Comparison of ENCODE assay signal across 17 mouse cellular contexts in the genomic region with DNA sequence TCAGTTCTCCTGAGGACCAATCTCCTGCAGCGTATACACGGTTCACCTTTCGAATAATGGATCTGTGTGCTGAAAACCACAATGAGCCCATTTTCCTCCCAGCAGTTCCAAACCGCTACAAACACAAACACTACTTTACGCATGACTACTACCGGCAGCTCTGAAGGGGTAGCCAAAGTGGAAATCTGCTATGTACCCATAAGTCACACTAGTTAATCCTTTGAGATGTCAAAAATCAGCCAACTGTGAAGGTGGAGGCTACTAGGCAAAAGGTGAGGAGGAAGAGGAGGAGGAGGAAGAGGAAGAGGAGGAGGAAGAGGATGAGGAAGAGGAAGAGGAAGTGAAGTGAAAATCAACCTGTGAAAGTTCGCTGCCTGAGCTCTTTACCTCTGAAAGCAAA. TPM values are rescaled to one million over a fixed set of nuclear protein-coding genes. Genes with fewer than 3 reads are reported as not detected.
DNase-seq lines count a peak whose midpoint lies in the region; ATAC-seq and TF ChIP-seq lines count a peak whose summit lies in the region.
"Had no signal": no experiment of that assay in that cellular context is flagged by ENCODE, and none has a peak within 500 bp of the region (broad histone marks: within the 10 kb centered on the region; RNA-seq: fewer than 3 reads in every experiment).

No protein-coding gene starts in this region.

- no peak for ATAC-seq in kidney, embryonic 16.5 days (ENCODE audit: low FRiP score, low TSS enrichment)
- no peak for ATAC-seq in liver, embryonic 14.5 days (ENCODE audit: insufficient read depth)

- H3K27me3 ChIP-seq in kidney, embryonic 16.5 days (ENCODE audit: insufficient read depth, low read length): no peaks in the 10 kb centered on the region
- peaks cover 4% of the 10 kb centered on the region for H3K27me3 ChIP-seq in CH12.LX (replicated peaks)
- H3K27me3 ChIP-seq in liver, embryonic 14.5 days (ENCODE audit: control insufficient read depth, insufficient read depth, low read length): no peaks in the 10 kb centered on the region
- H3K27me3 ChIP-seq: hindbrain, embryonic 12.5 days; lung, embryonic 15.5 days had no signal

- no peak for TF ChIP-seq CTCF in gastrocnemius, adult 2 months (IDR thresholded peaks at IDR 0.05)
- no peak for TF ChIP-seq CTCF in CH12.LX (conservative IDR thresholded peaks at IDR 0.05 in 1 of 2, IDR thresholded peaks at IDR 0.05 in 1 of 2; ENCODE audit: low read depth in 2 of 2, low read length in 2 of 2)
- no peak for TF ChIP-seq CTCF in liver, embryonic 14.5 days (IDR thresholded peaks at IDR 0.05; ENCODE audit: low read depth)

- in situ Hi-C loops in CH12.LX (cut with MboI; ENCODE audit: low pct_ligation_motif_present, low pct_unique_long_range_greater_than_20kb, low sequenced_read_pairs): no loop called here

- H3K4me2 ChIP-seq in kidney, embryonic 16.5 days (replicated peaks; ENCODE audit: low read depth, low read length): peak overlapping the region; percentile 79
- peak overlapping the region; percentile 46 for H3K4me2 ChIP-seq in CH12.LX (ENCODE audit: insufficient read depth, low read depth, poor library complexity, severe bottlenecking)
- H3K4me2 ChIP-seq in liver, embryonic 14.5 days (ENCODE audit: low read depth): peak overlapping the region; percentile 90

- no peak for DNase-seq in gastrocnemius, adult 2 months
- DNase-seq in gastrocnemius, postnatal 14 days: no peak
- no peak for DNase-seq in kidney, adult 11 months
- DNase-seq in CH12.LX (ENCODE audit: extremely low read depth): no peak
- DNase-seq in liver, embryonic 14.5 days (ENCODE audit: low read depth in 3 of 3, low spot score in 3 of 3): no peak
- no peak for DNase-seq in ovary, postnatal 14 days (ENCODE audit: low spot score)
- DNase-seq in retina, postnatal 1 day: no peak
- DNase-seq: cerebellum, adult 8-10 months had no signal

- peak overlapping the region; percentile 94 for H3K4me3 ChIP-seq in gastrocnemius, adult 2 months
- H3K4me3 ChIP-seq in kidney, embryonic 16.5 days (ENCODE audit: low read length): no peak overlapping the region
- H3K4me3 ChIP-seq in CH12.LX (replicated peaks in 1 of 3; ENCODE audit: low read depth in 2 of 3, low read length in 2 of 3, poor library complexity in 1 of 3): peak overlapping the region; percentile 16 to 88 (median 84)
- no peak overlapping the region for H3K4me3 ChIP-seq in liver, embryonic 14.5 days (ENCODE audit: insufficient read depth in 1 of 2, low read depth in 2 of 2, low read length in 2 of 2)

- no peak for TF ChIP-seq POLR2A in CH12.LX (IDR thresholded peaks at IDR 0.05; ENCODE audit: low read depth, low read length)

- intact Hi-C loops in gastrocnemius, adult 2 months (cut with DNase I): loop anchor here (5.0 kb wide), 1 partner anchor 55 kb away; a partner anchor contains a TSS
- intact Hi-C loops in gastrocnemius, postnatal 14 days (cut with DNase I; ENCODE audit: low total_unique reads): no loop called here

- dilution Hi-C loops in CH12.LX (cut with MboI; ENCODE audit: extremely low pct_ligation_motif_present, extremely low pct_unique_long_range_greater_than_20kb, low sequenced_read_pairs): no loop called here

- no peak overlapping the region for H3K27ac ChIP-seq in gastrocnemius, adult 2 months
- H3K27ac ChIP-seq in kidney, embryonic 16.5 days (ENCODE audit: low read length): no peak overlapping the region
- H3K27ac ChIP-seq in CH12.LX (ENCODE audit: insufficient read depth, low read depth): no peak overlapping the region
- H3K27ac ChIP-seq in liver, embryonic 14.5 days: no peak overlapping the region
- H3K27ac ChIP-seq: hindbrain, embryonic 12.5 days; lung, embryonic 15.5 days had no signal

- H3K36me3 ChIP-seq in kidney, embryonic 16.5 days (ENCODE audit: insufficient read depth, low read length): no peaks in the 10 kb centered on the region
- peaks cover 0 to 15% of the 10 kb centered on the region in 2 experiments for H3K36me3 ChIP-seq in CH12.LX (replicated peaks in 1 of 2; ENCODE audit: control insufficient read depth in 1 of 2, insufficient read depth in 1 of 2, low read length in 1 of 2)
- H3K36me3 ChIP-seq in liver, embryonic 14.5 days (replicated peaks; ENCODE audit: control insufficient read depth, insufficient read depth, low read depth): no peaks in the 10 kb centered on the region
- H3K36me3 ChIP-seq: hindbrain, embryonic 12.5 days; lung, embryonic 15.5 days had no signal

- no peak overlapping the region for H3K9ac ChIP-seq in kidney, embryonic 16.5 days (replicated peaks; ENCODE audit: low read length)
- no peak overlapping the region for H3K9ac ChIP-seq in CH12.LX (ENCODE audit: insufficient read depth, low read depth)
- no peak overlapping the region for H3K9ac ChIP-seq in liver, embryonic 14.5 days (replicated peaks)

- TF ChIP-seq EP300 in CH12.LX (IDR thresholded peaks at IDR 0.05; ENCODE audit: low read length): no peak
- TF ChIP-seq EP300 in liver, embryonic 14.5 days (IDR thresholded peaks at IDR 0.05; ENCODE audit: low read depth): no peak

- no peak for TF ChIP-seq RAD21 in CH12.LX (IDR thresholded peaks at IDR 0.05; ENCODE audit: low read depth, low read length)

- WGBS in kidney, embryonic 16.5 days: 56% methylated on average over 7 of the region's 7 CpGs
- 80% methylated on average over 7 of the region's 7 CpGs for WGBS in liver, embryonic 14.5 days (ENCODE audit: insufficient replicate concordance)

- peaks cover 38% of the 10 kb centered on the region for H3K4me1 ChIP-seq in kidney, embryonic 16.5 days (ENCODE audit: insufficient read depth, low read length)
- peaks cover 21 to 55% of the 10 kb centered on the region in 2 experiments for H3K4me1 ChIP-seq in CH12.LX (ENCODE audit: control insufficient read depth in 1 of 2, insufficient read depth in 2 of 2)
- peaks cover 11 to 23% of the 10 kb centered on the region in 2 experiments for H3K4me1 ChIP-seq in liver, embryonic 14.5 days (replicated peaks; ENCODE audit: control insufficient read depth in 2 of 2, insufficient read depth in 2 of 2, low read length in 1 of 2)

- no peaks in the 10 kb centered on the region; the same call in 1 of the 2 replicates for H3K79me2 ChIP-seq in CH12.LX (replicated peaks; ENCODE audit: control insufficient read depth, extremely low read depth, insufficient read depth, poor library complexity, severe bottlenecking)

- H3K9me3 ChIP-seq in kidney, embryonic 16.5 days (ENCODE audit: low read length): no peaks in the 10 kb centered on the region
- H3K9me3 ChIP-seq in CH12.LX (replicated peaks; ENCODE audit: low read length): no peaks in the 10 kb centered on the region
- H3K9me3 ChIP-seq in liver, embryonic 14.5 days (ENCODE audit: control insufficient read depth, low read length): no peaks in the 10 kb centered on the region
- H3K9me3 ChIP-seq: hindbrain, embryonic 12.5 days; lung, embryonic 15.5 days had no signal

TF ChIP-seq in CH12.LX, 34 proteins besides CTCF, POLR2A, EP300 and RAD21:
- TF ChIP-seq ELF1 (IDR thresholded peaks at IDR 0.05; ENCODE audit: low read depth, low read length) (peak; percentile 46; the same call in 1 of the 2 replicates), ZNF384 (IDR thresholded peaks at IDR 0.05; ENCODE audit: low read depth, low read length) (no peak)
TF ChIP-seq in CH12.LX: peak in this region for 1.

RNA-seq across cellular contexts. Expression of a gene that starts 1.8 kb away (rescaled TPM):
- total RNA-seq in gastrocnemius, adult 2 months (2021): 1 to 10 TPM; 8.0 to 9.5 TPM
- 1 to 10 TPM; 9.0 to 9.8 TPM for total RNA-seq in gastrocnemius, postnatal 14 days (2021)
- polyA plus RNA-seq in kidney, embryonic 16.5 days (2015; fragmentation: Nextera tagmentation; extraction: Ambion mirVana): 31.9 and 32.4 TPM in 2 replicates
- total RNA-seq in CH12.LX (2012; rRNA removed) (20.8 and 26.0 TPM in 2 replicates), CH12.LX (2014; rRNA removed) (33.0 and 34.6 TPM in 2 replicates)
- 42.2 and 42.4 TPM in 2 replicates for polyA plus RNA-seq in CH12.LX (2012; ENCODE audit: insufficient read length, low read depth)
- polyA plus RNA-seq in liver, embryonic 14.5 days (2012; rRNA removed): 6.6 TPM in 2 replicates
- polyA plus RNA-seq in liver, embryonic 14.5 days (2014; fragmentation: Nextera tagmentation; extraction: Ambion mirVana): 4.1 and 4.9 TPM in 2 replicates

RNA-seq across cellular contexts. Expression of a gene that starts 31.9 kb away (rescaled TPM):
- total RNA-seq in gastrocnemius, adult 2 months (2021): 10 to 100 TPM; 79.7 to 80.3 TPM
- total RNA-seq in gastrocnemius, postnatal 14 days (2021): 10 to 100 TPM; 81.7 to 88.9 TPM
- 112 and 114 TPM in 2 replicates for polyA plus RNA-seq in kidney, embryonic 16.5 days (2015; fragmentation: Nextera tagmentation; extraction: Ambion mirVana)
- total RNA-seq in CH12.LX (2012; rRNA removed): 218 and 260 TPM in 2 replicates
- 74.0 and 79.5 TPM in 2 replicates for total RNA-seq in CH12.LX (2014; rRNA removed)
- 521 and 579 TPM in 2 replicates for polyA plus RNA-seq in CH12.LX (2012; ENCODE audit: insufficient read length, low read depth)
- 50.9 and 86.8 TPM in 2 replicates for polyA plus RNA-seq in liver, embryonic 14.5 days (2012; rRNA removed)
- polyA plus RNA-seq in liver, embryonic 14.5 days (2014; fragmentation: Nextera tagmentation; extraction: Ambion mirVana): 85.2 and 99.6 TPM in 2 replicates

RNA-seq across cellular contexts. Expression of a gene that starts 55.5 kb away (rescaled TPM):
- 1 to 10 TPM; 6.0 to 9.0 TPM for total RNA-seq in gastrocnemius, adult 2 months (2021)
- total RNA-seq in gastrocnemius, postnatal 14 days (2021): 1 to 10 TPM; 6.9 to 7.2 TPM
- 22.0 and 23.9 TPM in 2 replicates for polyA plus RNA-seq in kidney, embryonic 16.5 days (2015; fragmentation: Nextera tagmentation; extraction: Ambion mirVana)
- total RNA-seq in CH12.LX (2012; rRNA removed) (11.2 and 12.8 TPM in 2 replicates), CH12.LX (2014; rRNA removed) (14.6 and 17.3 TPM in 2 replicates)
- polyA plus RNA-seq in CH12.LX (2012; ENCODE audit: insufficient read length, low read depth): 13.6 and 16.3 TPM in 2 replicates
- 5.0 and 6.6 TPM in 2 replicates for polyA plus RNA-seq in liver, embryonic 14.5 days (2012; rRNA removed)
- polyA plus RNA-seq in liver, embryonic 14.5 days (2014; fragmentation: Nextera tagmentation; extraction: Ambion mirVana): 9.5 and 10.7 TPM in 2 replicates

RNA-seq across cellular contexts. Expression of a gene that starts 58.2 kb away (rescaled TPM):
- not detected for total RNA-seq in gastrocnemius, adult 2 months (2021)
- total RNA-seq in gastrocnemius, postnatal 14 days (2021): not detected
- not detected in 2 replicates for polyA plus RNA-seq in kidney, embryonic 16.5 days (2015; fragmentation: Nextera tagmentation; extraction: Ambion mirVana)
- not detected in 2 replicates for total RNA-seq in CH12.LX (2012; rRNA removed)
- 0.09 TPM in 1 of 2 replicates, not detected in the other for total RNA-seq in CH12.LX (2014; rRNA removed)
- polyA plus RNA-seq in CH12.LX (2012; ENCODE audit: insufficient read length, low read depth): 0.11 TPM in 1 of 2 replicates, not detected in the other
- polyA plus RNA-seq in liver, embryonic 14.5 days (2012; rRNA removed): 0.01 TPM in 1 of 2 replicates, not detected in the other
- not detected in 2 replicates for polyA plus RNA-seq in liver, embryonic 14.5 days (2014; fragmentation: Nextera tagmentation; extraction: Ambion mirVana)
- total RNA-seq: gastrocnemius, adult 8-10 months; layer of hippocampus, adult 8-10 months; left cerebral cortex, postnatal 14 days; megakaryocyte-erythroid progenitor cell, adult 5-6 weeks had no signal
- polyA plus RNA-seq: heart, embryonic 11.5 days; hindbrain, embryonic 12.5 days; thymus, postnatal 0 days had no signal

Comparison
In these comparisons a context has a peak if more than half of its experiments do, and no peak if none do; other contexts are left out.
1. H3K4me3 ChIP-seq: peak in gastrocnemius, adult 2 months (single experiment) and CH12.LX (3 of 3); none in kidney, embryonic 16.5 days (single experiment) and liver, embryonic 14.5 days (0 of 2).
2. Peak in every context shown above with its lines, with median percentiles within 50 percentile points of each other: H3K4me2 ChIP-seq.